In the genomic region with DNA sequence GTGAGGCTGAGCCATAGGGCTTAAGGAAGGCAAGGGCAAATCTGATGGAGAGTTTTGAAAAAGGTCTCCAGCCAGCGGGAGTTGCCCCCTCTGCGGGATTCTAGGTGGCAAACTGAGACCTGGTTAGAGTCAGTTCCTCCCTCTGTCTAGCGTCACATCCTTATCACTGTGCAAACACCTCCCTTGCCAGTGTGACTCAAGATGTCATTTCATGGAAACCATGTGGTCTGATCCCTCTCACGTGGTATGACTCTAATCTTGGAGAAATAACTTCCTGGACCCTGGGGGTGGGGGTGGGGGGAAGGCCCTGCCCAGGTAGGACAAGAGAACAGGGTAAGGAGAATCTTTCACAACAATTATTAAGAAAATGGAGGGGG, we compare ENCODE assay signal across 1 mouse cellular context.
TF ChIP-seq lines count a peak whose summit lies in the region.

No protein-coding gene starts in this region.

TF ChIP-seq in MEL, 35 proteins besides CTCF, POLR2A, EP300 and RAD21 (continued from another document):
- TF ChIP-seq MEF2A (IDR thresholded peaks at IDR 0.05; ENCODE audit: extremely low read depth, insufficient replicate concordance, low read depth, low read length, poor library complexity, severe bottlenecking) (no peak), BHLHE40 (IDR thresholded peaks at IDR 0.05; ENCODE audit: borderline replicate concordance, low read depth, low read length) (peak; percentile 79), MXI1 (IDR thresholded peaks at IDR 0.05; ENCODE audit: low read depth, low read length) (peak; percentile 94), ETS1 (IDR thresholded peaks at IDR 0.05; ENCODE audit: low read depth, low read length) (peak; percentile 83), ZC3H11A (IDR thresholded peaks at IDR 0.05; ENCODE audit: low read depth, low read length) (no peak), NRF1 (IDR thresholded peaks at IDR 0.05; ENCODE audit: insufficient read depth, low read depth, low read length, poor library complexity, severe bottlenecking) (no peak), MYC (IDR thresholded peaks at IDR 0.05; ENCODE audit: low read depth, low read length) (peak; percentile 97), SIN3A (IDR thresholded peaks at IDR 0.05; ENCODE audit: low read length) (peak; percentile 77), ZNF384 (IDR thresholded peaks at IDR 0.05; ENCODE audit: low read depth, low read length) (no peak), UBTF (IDR thresholded peaks at IDR 0.05; ENCODE audit: borderline replicate concordance, insufficient read depth, low read depth, low read length) (no peak), NELFE (IDR thresholded peaks at IDR 0.05; ENCODE audit: low read depth, low read length) (no peak), USF1 (IDR thresholded peaks at IDR 0.05; ENCODE audit: low read depth, low read length) (peak; percentile 90), KAT2A (conservative IDR thresholded peaks at IDR 0.05; ENCODE audit: low read depth, low read length) (no peak), ZMIZ1 (IDR thresholded peaks at IDR 0.05; ENCODE audit: low read depth, low read length) (no peak), CHD1 (IDR thresholded peaks at IDR 0.05; ENCODE audit: low read depth, low read length) (no peak), ZKSCAN1 (IDR thresholded peaks at IDR 0.05; ENCODE audit: low read depth, low read length) (no peak), GABPA (IDR thresholded peaks at IDR 0.05; ENCODE audit: low read depth, low read length) (no peak), MAX (IDR thresholded peaks at IDR 0.05; ENCODE audit: low read length) (peak; percentile 92), CHD2 (IDR thresholded peaks at IDR 0.05; ENCODE audit: low read length) (no peak), TCF12 (IDR thresholded peaks at IDR 0.05; ENCODE audit: low read depth, low read length) (no peak), JUND (IDR thresholded peaks at IDR 0.05; ENCODE audit: low read depth, low read length) (no peak), HCFC1 (IDR thresholded peaks at IDR 0.05; ENCODE audit: low read depth, low read length) (peak; percentile 42; the same call in 1 of the 2 replicates), TBP (IDR thresholded peaks at IDR 0.05; ENCODE audit: low read depth, low read length) (no peak), E2F4 (IDR thresholded peaks at IDR 0.05; ENCODE audit: borderline replicate concordance, low read depth, low read length) (no peak), TAL1 (IDR thresholded peaks at IDR 0.05; ENCODE audit: low read length) (peak; percentile 67), GATA1 (IDR thresholded peaks at IDR 0.05; ENCODE audit: low read depth, low read length) (peak; percentile 85), RCOR1 (IDR thresholded peaks at IDR 0.05; ENCODE audit: low read depth, low read length) (no peak), POLR2AphosphoS2 (IDR thresholded peaks at IDR 0.05; ENCODE audit: low read length) (no peak)
TF ChIP-seq in MEL: peak in this region for 12.
